Mouse (Mus musculus): ENCODE measurements around the gene Mbd4.

GRCm38 (mm10) chr6:115833861-115834260 is 19.3 kb downstream of the Mbd4 start:
- no peak for TF ChIP-seq CTCF (IDR thresholded peaks at IDR 0.05 in 2 of 3, conservative IDR thresholded peaks at IDR 0.05 in 1 of 3; ENCODE audit: control insufficient read depth in 1 of 3, insufficient read depth in 1 of 3, low read depth in 2 of 3, low read length in 3 of 3, poor library complexity in 1 of 3, severe bottlenecking in 1 of 3)
- no peak for TF ChIP-seq ZKSCAN1 (IDR thresholded peaks at IDR 0.05; ENCODE audit: low read depth, low read length)
- TF ChIP-seq MAZ (IDR thresholded peaks at IDR 0.05; ENCODE audit: low read depth, low read length), result no peak
- no peak for TF ChIP-seq POLR2A (IDR thresholded peaks at IDR 0.05; ENCODE audit: control insufficient read depth in 1 of 2, insufficient read depth in 1 of 2, low read depth in 1 of 2, low read length in 2 of 2, poor library complexity in 1 of 2)
- TF ChIP-seq HCFC1 (IDR thresholded peaks at IDR 0.05; ENCODE audit: low read depth, low read length), result no peak
- no peak for TF ChIP-seq USF1 (IDR thresholded peaks at IDR 0.05; ENCODE audit: low read depth, low read length)
- no peak for TF ChIP-seq EP300 (IDR thresholded peaks at IDR 0.05; ENCODE audit: low read depth in 1 of 2, low read length in 2 of 2)
- TF ChIP-seq GATA1 (IDR thresholded peaks at IDR 0.05; ENCODE audit: low read depth, low read length), result no peak
- TF ChIP-seq E2F4 (IDR thresholded peaks at IDR 0.05; ENCODE audit: borderline replicate concordance, low read depth, low read length), result no peak
- no peak for TF ChIP-seq ZMIZ1 (IDR thresholded peaks at IDR 0.05; ENCODE audit: low read depth, low read length)
- no peak for TF ChIP-seq POLR2AphosphoS5 (IDR thresholded peaks at IDR 0.05; ENCODE audit: borderline replicate concordance, low read depth, low read length)
- no peak for TF ChIP-seq CHD2 (IDR thresholded peaks at IDR 0.05; ENCODE audit: low read length)
- no peak for TF ChIP-seq TCF12 (IDR thresholded peaks at IDR 0.05; ENCODE audit: low read depth, low read length)
